Mouse (Mus musculus) brain, embryonic 14.5 days (tissue): ENCODE data around the gene Pcnx.

ENCODE experiments used
- CTCF ChIP-seq: fragments of 200-500 bp; IDR thresholded peaks from 2 replicates; pipeline ENCODE4 v1.5.1; 2012; ENCODE audit warnings: inconsistent platforms, mild to moderate bottlenecking, moderate library complexity, borderline replicate concordance; ENCODE audit not compliant: insufficient read depth, insufficient read length; ENCODE audit errors: extremely low read depth
- POLR2A ChIP-seq: fragments of 200-500 bp; IDR thresholded peaks from 2 replicates; pipeline ENCODE4 v1.6.1; 2012; ENCODE audit warnings: mild to moderate bottlenecking, inconsistent platforms, borderline replicate concordance; ENCODE audit not compliant: poor library complexity, insufficient read depth, insufficient read length, severe bottlenecking; ENCODE audit errors: extremely low read depth

GRCm38 (mm10) chr12:81996679-81997362 is 137.0 kb downstream of the Pcnx start:
- no peak for TF ChIP-seq CTCF
- TF ChIP-seq POLR2A = no peak
